In genomic region chr9:119977557-119978060, GRCm38 (mm10) we compare ENCODE assay signal across 8 mouse cellular contexts. TPM values are rescaled to one million over a fixed set of nuclear protein-coding genes. Genes with fewer than 3 reads are reported as not detected.
DNase-seq lines count a peak whose midpoint lies in the region; ATAC-seq and TF ChIP-seq lines count a peak whose summit lies in the region.

No protein-coding gene starts in this region.

- no peak overlapping the region for H3K4me2 ChIP-seq in forebrain, postnatal 0 days (ENCODE audit: low read depth)
- H3K4me2 ChIP-seq in forebrain, embryonic 11.5 days (ENCODE audit: low read depth, low read length, severe bottlenecking), result no peak overlapping the region
- H3K4me2 ChIP-seq in midbrain, postnatal 0 days (ENCODE audit: low read depth, low read length, poor library complexity, severe bottlenecking), result no peak overlapping the region
- no peak overlapping the region for H3K4me2 ChIP-seq in midbrain, embryonic 11.5 days
- H3K4me2 ChIP-seq in hindbrain, postnatal 0 days (ENCODE audit: low read depth, low read length), result no peak overlapping the region

- H3K9ac ChIP-seq in forebrain, postnatal 0 days, result no peak overlapping the region
- no peak overlapping the region for H3K9ac ChIP-seq in forebrain, embryonic 11.5 days (ENCODE audit: low read length)
- H3K9ac ChIP-seq in midbrain, postnatal 0 days (replicated peaks; ENCODE audit: low read length, poor library complexity, severe bottlenecking), result no peak overlapping the region
- H3K9ac ChIP-seq in midbrain, embryonic 11.5 days (ENCODE audit: low read length), result no peak overlapping the region
- H3K9ac ChIP-seq in hindbrain, postnatal 0 days (replicated peaks; ENCODE audit: low read length), result no peak overlapping the region

- H3K27ac ChIP-seq in forebrain, postnatal 0 days (ENCODE audit: low read depth, low read length), result no peak overlapping the region
- H3K27ac ChIP-seq in forebrain, embryonic 11.5 days (ENCODE audit: low read depth, low read length), result no peak overlapping the region
- no peak overlapping the region for H3K27ac ChIP-seq in midbrain, postnatal 0 days (ENCODE audit: low read depth, low read length)
- no peak overlapping the region for H3K27ac ChIP-seq in midbrain, embryonic 11.5 days (ENCODE audit: low read depth, low read length)
- no peak overlapping the region; the same call in 1 of the 2 replicates for H3K27ac ChIP-seq in hindbrain, postnatal 0 days
- peak overlapping the region; percentile 41 for H3K27ac ChIP-seq in macrophage

- H3K4me1 ChIP-seq in forebrain, postnatal 0 days (ENCODE audit: insufficient read depth), result peaks cover 6% of the 10 kb centered on the region; the same call in 1 of the 2 replicates
- peaks cover 24% of the 10 kb centered on the region for H3K4me1 ChIP-seq in forebrain, embryonic 11.5 days (replicated peaks; ENCODE audit: control insufficient read depth, insufficient read depth, low read length)
- 0 out of 2 replicates have a peak, but pooled peaks cover 11% of the 10 kb centered on the region for H3K4me1 ChIP-seq in midbrain, postnatal 0 days (ENCODE audit: insufficient read depth, low read length)
- H3K4me1 ChIP-seq in midbrain, embryonic 11.5 days (ENCODE audit: control insufficient read depth, insufficient read depth, low read length), result peaks cover 23% of the 10 kb centered on the region
- peaks cover 21% of the 10 kb centered on the region for H3K4me1 ChIP-seq in hindbrain, postnatal 0 days (ENCODE audit: insufficient read depth, low read length)

- H3K27me3 ChIP-seq in forebrain, postnatal 0 days (ENCODE audit: insufficient read depth, low read length), result no peaks in the 10 kb centered on the region
- H3K27me3 ChIP-seq in forebrain, embryonic 11.5 days (ENCODE audit: control insufficient read depth, insufficient read depth, low read length), result no peaks in the 10 kb centered on the region; the same call in 1 of the 2 replicates
- no peaks in the 10 kb centered on the region for H3K27me3 ChIP-seq in midbrain, postnatal 0 days (ENCODE audit: insufficient read depth, low read length)
- peaks cover 3% of the 10 kb centered on the region; the same call in 1 of the 2 replicates for H3K27me3 ChIP-seq in midbrain, embryonic 11.5 days (ENCODE audit: control insufficient read depth, insufficient read depth, low read length)
- H3K27me3 ChIP-seq in hindbrain, postnatal 0 days (ENCODE audit: insufficient read depth, low read length), result no peaks in the 10 kb centered on the region

- no peaks in the 10 kb centered on the region for H3K36me3 ChIP-seq in forebrain, postnatal 0 days (ENCODE audit: insufficient read depth)
- H3K36me3 ChIP-seq in forebrain, embryonic 11.5 days (ENCODE audit: control insufficient read depth, insufficient read depth, low read length), result no peaks in the 10 kb centered on the region
- peaks cover 3% of the 10 kb centered on the region; the same call in 1 of the 2 replicates for H3K36me3 ChIP-seq in midbrain, postnatal 0 days (ENCODE audit: insufficient read depth, low read length)
- H3K36me3 ChIP-seq in midbrain, embryonic 11.5 days (ENCODE audit: control insufficient read depth, insufficient read depth, low read length), result peaks cover 3% of the 10 kb centered on the region; the same call in 1 of the 2 replicates
- 0 out of 2 replicates have a peak, but pooled peaks cover 5% of the 10 kb centered on the region for H3K36me3 ChIP-seq in hindbrain, postnatal 0 days (ENCODE audit: insufficient read depth, low read length)
- peaks cover 30% of the 10 kb centered on the region for H3K36me3 ChIP-seq in macrophage (ENCODE audit: inconsistent target)

- WGBS in forebrain, postnatal 0 days, result 28% methylated on average over 5 of the region's 5 CpGs
- 63% methylated on average over 5 of the region's 5 CpGs for WGBS in forebrain, embryonic 11.5 days
- WGBS in midbrain, postnatal 0 days, result 30% methylated on average over 5 of the region's 5 CpGs
- 57% methylated on average over 5 of the region's 5 CpGs for WGBS in midbrain, embryonic 11.5 days
- 32% methylated on average over 5 of the region's 5 CpGs for WGBS in hindbrain, postnatal 0 days
- 4% methylated on average over 3 of the region's 5 CpGs for WGBS in macrophage (ENCODE audit: missing documents)

- no peak for TF ChIP-seq CTCF in forebrain, postnatal 0 days (IDR thresholded peaks at IDR 0.05; ENCODE audit: low read depth)
- no peak for TF ChIP-seq CTCF in midbrain, postnatal 0 days (IDR thresholded peaks at IDR 0.05)
- no peak for TF ChIP-seq CTCF in hindbrain, postnatal 0 days (IDR thresholded peaks at IDR 0.05; ENCODE audit: low read depth)

- ATAC-seq in forebrain, postnatal 0 days, result no peak
- no peak for ATAC-seq in forebrain, embryonic 11.5 days (replicated peaks; ENCODE audit: low FRiP score)
- ATAC-seq in midbrain, postnatal 0 days (ENCODE audit: low FRiP score), result no peak
- ATAC-seq in midbrain, embryonic 11.5 days (ENCODE audit: low FRiP score), result no peak
- no peak for ATAC-seq in hindbrain, postnatal 0 days

- no peaks in the 10 kb centered on the region for H3K9me3 ChIP-seq in forebrain, postnatal 0 days (ENCODE audit: low read length)
- no peaks in the 10 kb centered on the region for H3K9me3 ChIP-seq in forebrain, embryonic 11.5 days (ENCODE audit: control insufficient read depth, low read length)
- no peaks in the 10 kb centered on the region for H3K9me3 ChIP-seq in midbrain, postnatal 0 days (ENCODE audit: low read length)
- H3K9me3 ChIP-seq in midbrain, embryonic 11.5 days (ENCODE audit: control insufficient read depth, low read length), result no peaks in the 10 kb centered on the region
- H3K9me3 ChIP-seq in hindbrain, postnatal 0 days (ENCODE audit: low read length), result no peaks in the 10 kb centered on the region

- peaks cover 75% of the 10 kb centered on the region for H3K79me2 ChIP-seq in macrophage (ENCODE audit: inconsistent target)

- H3K4me3 ChIP-seq in forebrain, postnatal 0 days (ENCODE audit: low read depth, low read length), result no peak overlapping the region
- H3K4me3 ChIP-seq in forebrain, embryonic 11.5 days (ENCODE audit: low read depth, low read length), result no peak overlapping the region
- no peak overlapping the region for H3K4me3 ChIP-seq in midbrain, postnatal 0 days (ENCODE audit: low read depth, low read length)
- H3K4me3 ChIP-seq in midbrain, embryonic 11.5 days (ENCODE audit: low read depth, low read length), result no peak overlapping the region
- no peak overlapping the region for H3K4me3 ChIP-seq in hindbrain, postnatal 0 days (ENCODE audit: low read length)
- H3K4me3 ChIP-seq in macrophage (ENCODE audit: inconsistent target), result no peak overlapping the region; the same call in 1 of the 2 replicates

- peak; percentile 14 for DNase-seq in forebrain, postnatal 0 days
- DNase-seq in forebrain, embryonic 11.5 days (ENCODE audit: low spot score), result no peak
- peak; percentile 49 for DNase-seq in midbrain, postnatal 0 days (ENCODE audit: low spot score)
- DNase-seq in midbrain, embryonic 11.5 days (ENCODE audit: low spot score, missing footprints), result no peak
- peak; percentile 61 for DNase-seq in hindbrain, postnatal 0 days (ENCODE audit: low spot score)
- DNase-seq in gastrocnemius, adult 18-20 months (ENCODE audit: low spot score), result no peak
- DNase-seq in c-Kit-positive CD71-positive TER-119-positive erythroid progenitor cells, embryonic 14.5 days (ENCODE audit: low spot score), result no peak

RNA-seq across cellular contexts. Expression of gene Csrnp1, which starts 6.8 kb away (rescaled TPM):
- 6.3 and 10.9 TPM in 2 replicates for total RNA-seq in forebrain, postnatal 0 days (2014; rRNA removed)
- 2.2 and 2.7 TPM in 2 replicates for polyA plus RNA-seq in forebrain, postnatal 0 days (2015; fragmentation: Nextera tagmentation; extraction: Ambion mirVana)
- polyA plus RNA-seq in forebrain, embryonic 11.5 days (2014; fragmentation: Nextera tagmentation; extraction: Ambion mirVana), result 1.5 and 1.6 TPM in 2 replicates
- total RNA-seq in midbrain, postnatal 0 days (2014; rRNA removed), result 1.7 and 1.9 TPM in 2 replicates
- polyA plus RNA-seq in midbrain, postnatal 0 days (2015; fragmentation: Nextera tagmentation; extraction: Ambion mirVana), result 0.91 and 1.1 TPM in 2 replicates
- 0.34 and 0.67 TPM in 2 replicates for polyA plus RNA-seq in midbrain, embryonic 11.5 days (2014; fragmentation: Nextera tagmentation; extraction: Ambion mirVana)
- total RNA-seq in hindbrain, postnatal 0 days (2014; rRNA removed), result 4.5 and 17.4 TPM in 2 replicates
- 2.7 and 3.1 TPM in 2 replicates for polyA plus RNA-seq in hindbrain, postnatal 0 days (2015; fragmentation: Nextera tagmentation; extraction: Ambion mirVana)
- 100 to 1,000 TPM in 15 of 26 experiments, 10 to 100 TPM in 10, 1 to 10 TPM in 1; 10.0 to 493 (median 150) TPM for total RNA-seq in macrophage (2018; cell fraction: chromatin; rRNA removed)
- 100 to 1,000 TPM in 12 of 26 experiments, 10 to 100 TPM in 13, 1 to 10 TPM in 1; 8.5 to 831 (median 91.1) TPM for total RNA-seq in macrophage (2018; cell fraction: cytosol; rRNA removed)
- total RNA-seq in macrophage (2018; cell fraction: nucleus; rRNA removed), result 100 to 1,000 TPM in 18 of 26 experiments, 10 to 100 TPM in 8; 12.4 to 779 (median 246) TPM
- polyA plus RNA-seq in macrophage (2018), result 5.0 to 8.4 TPM (median 8.0 TPM) in 3 replicates
- total RNA-seq in gastrocnemius, adult 18-20 months (2021), result 10 to 100 TPM; 11.4 to 27.0 TPM

RNA-seq across cellular contexts. Expression of gene Ttc21a, which starts 40.2 kb away (rescaled TPM):
- total RNA-seq in forebrain, postnatal 0 days (2014; rRNA removed), result 2.5 and 4.3 TPM in 2 replicates
- 0.45 and 0.85 TPM in 2 replicates for polyA plus RNA-seq in forebrain, postnatal 0 days (2015; fragmentation: Nextera tagmentation; extraction: Ambion mirVana)
- polyA plus RNA-seq in forebrain, embryonic 11.5 days (2014; fragmentation: Nextera tagmentation; extraction: Ambion mirVana), result 0.11 and 0.33 TPM in 2 replicates
- 4.6 and 4.9 TPM in 2 replicates for total RNA-seq in midbrain, postnatal 0 days (2014; rRNA removed)
- 1.1 and 1.4 TPM in 2 replicates for polyA plus RNA-seq in midbrain, postnatal 0 days (2015; fragmentation: Nextera tagmentation; extraction: Ambion mirVana)
- polyA plus RNA-seq in midbrain, embryonic 11.5 days (2014; fragmentation: Nextera tagmentation; extraction: Ambion mirVana), result 0.10 and 0.20 TPM in 2 replicates
- total RNA-seq in hindbrain, postnatal 0 days (2014; rRNA removed), result 4.7 and 4.9 TPM in 2 replicates
- 0.90 and 1.1 TPM in 2 replicates for polyA plus RNA-seq in hindbrain, postnatal 0 days (2015; fragmentation: Nextera tagmentation; extraction: Ambion mirVana)
- total RNA-seq in macrophage (2018; cell fraction: chromatin; rRNA removed), result 1 to 10 TPM in 15 of 26 experiments, under 1 TPM in 11; 0.25 to 7.3 (median 1.7) TPM
- 1 to 10 TPM in 4 of 26 experiments, under 1 TPM in 22; 0.03 to 1.3 (median 0.32) TPM for total RNA-seq in macrophage (2018; cell fraction: cytosol; rRNA removed)
- total RNA-seq in macrophage (2018; cell fraction: nucleus; rRNA removed), result 1 to 10 TPM in 13 of 26 experiments, under 1 TPM in 13; 0.27 to 4.3 (median 0.97) TPM
- polyA plus RNA-seq in macrophage (2018), result 0.05 to 0.09 TPM (median 0.06 TPM) in 3 replicates
- total RNA-seq in gastrocnemius, adult 18-20 months (2021), result not detected

RNA-seq across cellular contexts. Expression of gene Gorasp1, which starts 40.2 kb away (rescaled TPM):
- 15.3 and 27.9 TPM in 2 replicates for total RNA-seq in forebrain, postnatal 0 days (2014; rRNA removed)
- polyA plus RNA-seq in forebrain, postnatal 0 days (2015; fragmentation: Nextera tagmentation; extraction: Ambion mirVana), result 20.3 and 24.0 TPM in 2 replicates
- polyA plus RNA-seq in forebrain, embryonic 11.5 days (2014; fragmentation: Nextera tagmentation; extraction: Ambion mirVana), result 19.3 and 25.7 TPM in 2 replicates
- 19.0 and 22.2 TPM in 2 replicates for total RNA-seq in midbrain, postnatal 0 days (2014; rRNA removed)
- polyA plus RNA-seq in midbrain, postnatal 0 days (2015; fragmentation: Nextera tagmentation; extraction: Ambion mirVana), result 25.0 and 26.2 TPM in 2 replicates
- polyA plus RNA-seq in midbrain, embryonic 11.5 days (2014; fragmentation: Nextera tagmentation; extraction: Ambion mirVana), result 16.4 and 18.4 TPM in 2 replicates
- total RNA-seq in hindbrain, postnatal 0 days (2014; rRNA removed), result 28.1 and 48.4 TPM in 2 replicates
- polyA plus RNA-seq in hindbrain, postnatal 0 days (2015; fragmentation: Nextera tagmentation; extraction: Ambion mirVana), result 20.9 and 21.1 TPM in 2 replicates
- total RNA-seq in macrophage (2018; cell fraction: chromatin; rRNA removed), result 10 to 100 TPM in 11 of 26 experiments, 1 to 10 TPM in 15; 1.7 to 16.2 (median 8.2) TPM
- 10 to 100 TPM in 14 of 26 experiments, 1 to 10 TPM in 12; 4.2 to 15.1 (median 10.6) TPM for total RNA-seq in macrophage (2018; cell fraction: cytosol; rRNA removed)
- 10 to 100 TPM in 9 of 26 experiments, 1 to 10 TPM in 17; 2.4 to 24.8 (median 6.7) TPM for total RNA-seq in macrophage (2018; cell fraction: nucleus; rRNA removed)
- 5.6 to 12.2 TPM (median 9.6 TPM) in 3 replicates for polyA plus RNA-seq in macrophage (2018)
- total RNA-seq in gastrocnemius, adult 18-20 months (2021), result 10 to 100 TPM; 21.0 to 21.6 TPM

RNA-seq across cellular contexts. Expression of gene Xirp1, which starts 45.8 kb away (rescaled TPM):
- not detected in 2 replicates for total RNA-seq in forebrain, postnatal 0 days (2014; rRNA removed)
- not detected in 2 replicates for polyA plus RNA-seq in forebrain, postnatal 0 days (2015; fragmentation: Nextera tagmentation; extraction: Ambion mirVana)
- polyA plus RNA-seq in forebrain, embryonic 11.5 days (2014; fragmentation: Nextera tagmentation; extraction: Ambion mirVana), result not detected in 2 replicates
- total RNA-seq in midbrain, postnatal 0 days (2014; rRNA removed), result 0.05 TPM in 1 of 2 replicates, not detected in the other
- polyA plus RNA-seq in midbrain, postnatal 0 days (2015; fragmentation: Nextera tagmentation; extraction: Ambion mirVana), result not detected in 2 replicates
- polyA plus RNA-seq in midbrain, embryonic 11.5 days (2014; fragmentation: Nextera tagmentation; extraction: Ambion mirVana), result not detected in 2 replicates
- 0.05 and 0.29 TPM in 2 replicates for total RNA-seq in hindbrain, postnatal 0 days (2014; rRNA removed)
- 0.19 TPM in 1 of 2 replicates, not detected in the other for polyA plus RNA-seq in hindbrain, postnatal 0 days (2015; fragmentation: Nextera tagmentation; extraction: Ambion mirVana)
- total RNA-seq in macrophage (2018; cell fraction: chromatin; rRNA removed), result not detected
- total RNA-seq in macrophage (2018; cell fraction: cytosol; rRNA removed), result not detected
- total RNA-seq in macrophage (2018; cell fraction: nucleus; rRNA removed), result not detected
- not detected in 3 replicates for polyA plus RNA-seq in macrophage (2018)
- total RNA-seq in gastrocnemius, adult 18-20 months (2021), result 100 to 1,000 TPM in 1 of 2 experiments, 10 to 100 TPM in 1; 81.3 to 590 TPM

Comparison
In these comparisons a context has a peak if more than half of its experiments do, and no peak if none do; other contexts are left out.
1. DNase-seq: peak in forebrain, postnatal 0 days (single experiment), midbrain, postnatal 0 days (single experiment) and hindbrain, postnatal 0 days (single experiment); none in forebrain, embryonic 11.5 days (single experiment), midbrain, embryonic 11.5 days (single experiment), gastrocnemius, adult 18-20 months (single experiment) and c-Kit-positive CD71-positive TER-119-positive erythroid progenitor cells, embryonic 14.5 days (single experiment).